Mouse (Mus musculus) MEL (cell line): Measurements from ENCODE around the gene Samd13.

Experiments used
- CTCF ChIP-seq, 3 experiments: IDR thresholded peaks in 2 of 3; conservative IDR thresholded peaks in 1 of 3; 2 replicates each; pipeline ENCODE4 v1.5.1; 2011 to 2012; ENCODE audit warnings: low read length in 3 of 3, low read depth in 2 of 3, mild to moderate bottlenecking in 2 of 3, improper control_type of control experiment in 1 of 3, inconsistent platforms in 1 of 3, mixed read lengths in 1 of 3, moderate library complexity in 1 of 3; ENCODE audit not compliant: control insufficient read depth in 1 of 3, insufficient read depth in 1 of 3, poor library complexity in 1 of 3, severe bottlenecking in 1 of 3
- EP300 ChIP-seq, 2 experiments: IDR thresholded peaks; 2 replicates each; pipeline ENCODE4 v1.6.1; 2011; ENCODE audit warnings: improper control_type of control experiment in 2 of 2, low read length in 2 of 2, low read depth in 1 of 2, mild to moderate bottlenecking in 1 of 2
- GATA1 ChIP-seq: IDR thresholded peaks from 2 replicates; pipeline ENCODE4 v1.6.1; 2011; ENCODE audit warnings: low read depth, low read length, improper control_type of control experiment
- HCFC1 ChIP-seq: IDR thresholded peaks from 2 replicates; pipeline ENCODE4 v1.6.1; 2012; ENCODE audit warnings: low read depth, mild to moderate bottlenecking, inconsistent platforms, low read length, improper control_type of control experiment, moderate library complexity
- KAT2A ChIP-seq: conservative IDR thresholded peaks from 2 replicates; pipeline ENCODE4 v1.6.1; 2012; ENCODE audit warnings: low read depth, low read length, improper control_type of control experiment, inconsistent platforms
- MAFK ChIP-seq: IDR thresholded peaks from 2 replicates; pipeline ENCODE4 v1.6.1; 2011; ENCODE audit warnings: low read depth, mild to moderate bottlenecking, low read length, improper control_type of control experiment, borderline replicate concordance
- SIN3A ChIP-seq: IDR thresholded peaks from 2 replicates; pipeline ENCODE4 v1.6.1; 2012; ENCODE audit warnings: low read length, improper control_type of control experiment, inconsistent platforms
- TCF12 ChIP-seq: IDR thresholded peaks from 2 replicates; pipeline ENCODE4 v1.6.1; 2014; ENCODE audit warnings: low read depth, mild to moderate bottlenecking, inconsistent platforms, low read length, improper control_type of control experiment, moderate library complexity

DNA sequence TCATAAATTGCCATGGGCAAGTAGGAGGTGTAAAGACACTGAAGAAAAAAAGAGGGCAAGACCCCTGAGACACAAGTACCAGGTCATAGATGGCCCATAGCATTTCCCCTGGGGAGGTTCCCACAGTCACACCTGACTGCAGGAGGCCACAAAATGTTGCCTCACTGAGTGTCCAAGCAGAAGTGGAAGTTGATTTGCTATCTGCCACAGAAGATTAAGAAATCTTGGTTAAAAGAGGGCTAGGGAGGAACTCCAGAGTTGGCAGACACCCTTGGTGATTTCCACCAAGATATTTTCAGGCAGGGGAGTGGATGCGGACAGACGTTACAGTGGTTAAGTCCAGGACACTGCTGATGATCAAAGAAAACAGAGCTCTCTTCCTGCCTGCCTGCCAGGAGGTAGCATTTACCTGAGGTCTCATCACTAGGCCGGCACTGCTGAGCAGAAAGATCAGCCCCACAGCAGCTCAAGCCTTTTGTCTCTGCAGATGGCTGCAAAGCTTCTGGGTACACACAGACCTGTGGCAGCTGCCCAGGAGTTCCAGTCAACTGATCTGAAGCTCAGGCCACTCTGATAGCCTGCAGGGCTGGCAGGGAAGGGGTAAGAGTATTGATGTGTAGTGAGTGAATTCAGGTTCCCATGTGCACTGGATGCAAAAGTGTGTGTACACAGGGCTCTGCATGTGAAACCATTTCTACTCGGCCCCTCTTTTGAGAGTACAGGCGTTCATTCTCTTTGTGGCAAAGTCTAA lies 68.7 kb downstream of the Samd13 start:
- TF ChIP-seq CTCF (IDR thresholded peaks at IDR 0.05 in 2 of 3, conservative IDR thresholded peaks at IDR 0.05 in 1 of 3; ENCODE audit: control insufficient read depth in 1 of 3, insufficient read depth in 1 of 3, low read depth in 2 of 3, low read length in 3 of 3, poor library complexity in 1 of 3, severe bottlenecking in 1 of 3), result no peak
- TF ChIP-seq SIN3A, result no peak
- TF ChIP-seq EP300 (IDR thresholded peaks at IDR 0.05; ENCODE audit: low read depth in 1 of 2, low read length in 2 of 2), result no peak
- no peak for TF ChIP-seq GATA1
- no peak for TF ChIP-seq KAT2A
- TF ChIP-seq TCF12, result no peak
- TF ChIP-seq MAFK, result no peak
- TF ChIP-seq HCFC1, result no peak
